Mouse (Mus musculus) spleen, postnatal 36 days (tissue): ENCODE measurements at regions not wholly inside any gene's neighbourhood (a gene's known extent, or its start where the extent isn't known, plus 50 kb on each side); places are given as distances from the start of the nearest gene placed in this dataset.

Experiments used
- DNase-seq, 2 experiments: peaks; one replicate each; pipeline ENCODE4 v3.0.0; 2022; ENCODE audit warnings: low spot score in 2 of 2, mixed read lengths in 1 of 2

GRCm38 (mm10) chr15:31673038-31673437, 71.4 kb downstream of the Fam173b start:
- DNase-seq, result no peak

GRCm38 (mm10) chr15:31676771-31677191, 75.1 kb downstream of the Fam173b start:
- no peak for DNase-seq

GRCm38 (mm10) chr15:31693109-31693508, 91.5 kb downstream of the Fam173b start:
- no peak for DNase-seq

GRCm38 (mm10) chr15:31694877-31695671, 93.4 kb downstream of the Fam173b start:
- DNase-seq, result no peak

GRCm38 (mm10) chr15:31703400-31703799, 101.7 kb downstream of the Fam173b start:
- no peak for DNase-seq

GRCm38 (mm10) chr15:31707416-31707815, 105.8 kb downstream of the Fam173b start:
- no peak for DNase-seq

GRCm38 (mm10) chr15:31721019-31721418, 119.4 kb downstream of the Fam173b start:
- DNase-seq, result no peak

GRCm38 (mm10) chr15:31722429-31722828, 120.8 kb downstream of the Fam173b start:
- DNase-seq, result no peak

- no peak for DNase-seq
Observed at GRCm38 (mm10) chr15:31724252-31724651, 122.6 kb downstream of the Fam173b start.

- no peak for DNase-seq
Observed at GRCm38 (mm10) chr15:31729133-31729532, 127.5 kb downstream of the Fam173b start.

GRCm38 (mm10) chr15:31741686-31742085, 140.0 kb downstream of the Fam173b start:
- no peak for DNase-seq

- no peak for DNase-seq
Observed at GRCm38 (mm10) chr15:31744570-31744969, 142.9 kb downstream of the Fam173b start.

GRCm38 (mm10) chr15:31752632-31753031, 151.0 kb downstream of the Fam173b start:
- DNase-seq, result no peak

- no peak for DNase-seq
Observed at GRCm38 (mm10) chr15:31753578-31754281, 152.1 kb downstream of the Fam173b start.

- DNase-seq, result no peak
Observed at GRCm38 (mm10) chr15:31768959-31769844, 167.6 kb downstream of the Fam173b start.

GRCm38 (mm10) chr15:31783081-31783480, 181.4 kb downstream of the Fam173b start:
- DNase-seq, result no peak

GRCm38 (mm10) chr15:31785022-31785421, 183.4 kb downstream of the Fam173b start:
- DNase-seq, result no peak

GRCm38 (mm10) chr15:31798863-31799262, 197.2 kb downstream of the Fam173b start:
- no peak for DNase-seq

- DNase-seq, result no peak
Observed at GRCm38 (mm10) chr15:31805522-31805921, 203.9 kb downstream of the Fam173b start.

- no peak for DNase-seq
Observed at GRCm38 (mm10) chr15:31815551-31815950, 213.9 kb downstream of the Fam173b start.

GRCm38 (mm10) chr15:31819219-31819618, 217.6 kb downstream of the Fam173b start:
- DNase-seq, result no peak

GRCm38 (mm10) chr15:31827219-31827618, 225.6 kb downstream of the Fam173b start:
- DNase-seq, result no peak
